Mouse (Mus musculus) regulatory T cell (primary cell): Measurements from ENCODE around the gene Ttll1.

Experiments
- in situ Hi-C: fragments of 300-600 bp; cut with MboI, MseI; formaldehyde crosslinking; loops from one replicate; pipeline ENCODE4 v1.15.1; 2025; ENCODE audit warnings: high pct_unique_total_duplicates

Ttll1 gene

DNA sequence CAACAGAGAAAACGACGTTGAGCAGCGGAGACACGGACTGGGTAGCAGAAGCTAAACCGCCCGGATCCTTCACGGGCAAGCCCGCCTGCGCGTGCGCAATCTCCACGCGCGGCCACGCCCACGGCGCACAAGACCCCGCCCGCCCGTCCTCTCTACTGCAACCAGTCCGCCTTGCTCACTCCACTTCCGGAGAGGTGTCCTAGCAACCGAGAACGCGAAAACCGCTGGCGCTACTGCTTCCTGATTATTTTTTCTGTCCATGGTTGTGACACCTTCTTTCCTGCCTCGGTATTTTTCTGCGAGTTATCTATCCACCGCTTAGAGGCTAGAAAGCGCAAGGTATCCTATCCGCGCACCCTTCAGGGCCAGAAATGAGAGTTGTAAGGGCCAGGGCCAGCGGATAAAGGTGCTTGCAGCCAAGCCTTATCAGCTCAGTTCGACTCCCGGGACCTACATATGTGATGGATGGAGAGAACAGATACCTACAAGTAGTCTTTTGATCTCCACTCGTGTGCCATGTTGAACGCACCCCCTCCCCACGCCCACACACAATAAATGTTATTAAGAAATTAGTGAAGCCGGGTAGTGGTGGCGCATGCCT lies at the start of gene Ttll1:
TSS of gene Ttll1 (minus strand) at position 89 of the 601 bp plus-strand sequence.
- in situ Hi-C loops: loop anchor here (25.0 kb wide), 1 partner anchor 1149 kb away; the partner anchor contains the start of gene Ndufa6

DNA sequence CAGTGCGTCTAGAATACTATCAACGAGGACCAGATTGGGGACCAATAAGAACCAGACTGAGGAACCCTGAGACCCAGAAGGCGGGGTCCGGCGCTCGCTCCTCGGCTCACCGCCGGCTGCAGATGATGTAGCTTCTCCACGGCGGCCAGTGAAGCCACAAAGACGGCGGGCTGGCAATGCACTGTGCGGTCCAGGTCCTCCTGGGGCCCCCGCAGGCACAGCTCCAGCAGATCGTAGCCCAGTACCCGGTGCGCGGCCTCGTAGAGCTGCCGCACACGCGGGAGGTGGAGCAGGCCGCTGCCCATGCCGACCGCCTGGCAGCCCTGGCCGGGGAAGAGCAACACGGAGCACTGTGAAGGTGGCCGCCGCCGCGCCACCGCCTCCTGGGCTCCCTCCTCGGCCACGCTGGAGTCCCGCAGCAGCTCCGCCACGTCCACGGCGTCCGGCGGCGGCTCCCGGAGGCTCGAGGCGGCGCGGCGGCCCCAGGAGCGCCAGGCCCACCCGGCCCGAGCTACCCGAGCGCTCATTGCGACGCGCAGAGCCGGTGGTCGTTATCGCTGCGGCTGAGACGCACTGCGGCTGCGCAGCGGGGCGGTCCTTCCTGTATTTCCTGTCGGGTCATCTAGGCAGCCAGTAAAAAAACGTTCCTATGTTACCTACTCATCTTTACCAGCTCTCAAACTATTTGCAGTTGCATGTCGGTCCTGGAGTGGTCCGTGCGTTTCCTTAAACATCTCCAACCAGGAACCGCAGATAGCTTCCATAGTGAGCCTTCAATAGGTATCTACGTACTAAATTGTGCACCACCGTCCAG lies 44.7 kb upstream of the Ttll1 start:
- in situ Hi-C loops: no loop called here

DNA sequence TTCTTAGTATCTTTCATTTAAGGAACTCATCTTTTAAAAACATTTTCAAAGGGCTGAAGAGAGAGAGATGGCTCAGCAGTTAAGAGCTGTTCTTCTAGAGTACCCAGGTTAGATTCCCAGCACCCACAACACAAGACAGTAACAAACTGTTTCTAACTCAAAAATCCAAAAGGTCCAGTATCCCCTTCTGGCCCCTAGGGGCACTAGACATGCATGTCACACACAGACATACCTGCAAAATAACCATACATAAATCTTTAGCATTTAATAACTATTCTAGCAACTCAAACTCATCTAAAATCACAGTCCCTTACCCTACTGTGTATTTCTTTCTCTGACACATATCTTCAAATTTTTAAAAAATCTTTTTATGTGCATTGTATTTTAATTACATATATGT lies 43.1 kb upstream of the Ttll1 start:
- in situ Hi-C loops: no loop called here

DNA sequence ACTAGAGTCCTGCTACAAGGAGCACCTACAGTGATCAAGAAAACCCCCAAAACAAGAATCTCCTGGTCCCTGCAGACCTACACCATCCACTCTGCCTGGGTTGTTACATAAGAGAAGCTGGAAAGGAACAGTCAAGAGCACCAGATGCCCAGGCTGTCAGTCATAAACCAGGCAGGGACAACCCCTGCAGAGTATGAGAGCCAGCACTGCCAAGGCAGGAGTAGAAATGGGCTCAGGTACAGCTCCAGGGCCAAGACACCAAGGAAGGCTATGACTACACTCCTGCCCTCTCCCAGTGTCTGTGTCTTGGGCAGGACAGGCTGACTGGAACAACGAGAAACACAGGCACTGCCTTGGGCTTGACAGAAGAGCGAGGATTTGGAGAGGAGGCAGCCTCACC lies 39.4 kb upstream of the Ttll1 start:
- in situ Hi-C loops: no loop called here

- in situ Hi-C loops: no loop called here
Measured at GRCm38 (mm10) chr15:83547144-83547543, 36.5 kb upstream of the Ttll1 start.

DNA sequence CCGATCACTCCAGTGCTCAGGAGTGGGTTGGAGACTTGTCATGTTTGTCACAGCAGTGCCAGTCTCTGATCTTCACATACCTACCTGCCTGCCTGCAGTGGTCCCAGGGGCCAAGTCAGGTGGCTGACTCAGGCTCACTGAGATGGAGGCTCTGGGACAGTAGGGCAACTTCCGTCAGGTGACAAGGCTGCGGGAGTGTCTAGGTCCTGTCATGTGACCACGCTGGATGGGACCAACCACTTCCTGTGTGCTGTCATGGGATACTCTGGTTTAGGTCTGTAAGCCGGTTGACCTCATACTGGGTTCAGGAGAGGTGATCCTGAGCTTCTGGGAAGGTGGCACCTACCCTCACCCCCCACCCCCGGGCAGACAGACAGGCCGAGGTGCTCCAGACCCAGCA lies 35.3 kb upstream of the Ttll1 start:
- in situ Hi-C loops: no loop called here

DNA sequence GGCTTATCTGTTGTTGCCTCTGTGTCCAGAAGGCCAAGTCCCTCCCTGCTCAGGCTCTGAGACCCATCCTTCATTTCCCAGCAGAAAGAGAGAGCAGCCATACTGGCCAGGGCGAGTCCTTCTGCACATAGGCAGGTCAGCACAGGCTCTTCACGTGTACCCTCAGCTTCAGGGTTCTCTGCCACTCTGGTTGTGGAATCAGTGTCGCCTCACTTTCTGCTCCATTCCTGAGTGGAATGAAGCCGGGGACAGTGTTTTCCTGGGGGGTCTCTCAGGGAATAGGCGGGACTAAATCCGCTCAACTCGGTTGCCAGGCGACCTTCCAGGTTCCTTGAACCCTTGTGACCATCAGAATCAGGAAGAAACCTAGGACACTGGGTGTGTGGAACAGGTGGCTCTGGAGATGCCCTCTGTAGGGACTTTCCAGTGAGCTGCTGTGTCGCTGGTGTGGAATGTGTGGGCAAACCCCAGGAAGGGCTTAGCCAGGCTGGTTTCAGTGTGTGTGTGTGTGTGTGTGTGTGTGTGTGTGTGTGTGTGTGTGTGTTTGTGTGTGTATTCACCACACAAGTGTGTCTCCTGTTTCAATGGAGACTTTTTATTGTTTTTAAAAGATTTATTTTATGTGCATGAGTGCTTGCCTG lies 31.1 kb upstream of the Ttll1 start:
- in situ Hi-C loops: no loop called here

DNA sequence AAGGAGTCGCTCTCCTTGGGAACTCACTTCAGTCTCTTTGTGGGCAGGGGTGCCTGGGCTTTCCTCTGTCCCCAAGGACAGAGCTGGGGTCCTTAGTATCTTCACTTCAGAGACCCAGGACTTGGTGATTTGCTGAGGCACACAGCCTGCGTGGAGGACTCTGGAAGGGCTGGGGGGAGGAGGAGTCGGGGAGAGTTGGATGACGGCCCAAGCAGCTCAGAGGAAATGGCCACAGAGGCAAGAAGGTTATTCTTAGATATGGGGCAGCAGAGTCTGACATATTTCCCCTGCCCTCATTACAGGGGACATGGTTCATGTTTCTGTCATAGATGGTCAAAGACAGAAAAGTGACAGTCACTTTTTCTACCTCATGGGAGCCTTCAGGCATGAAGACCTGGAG lies 29.2 kb upstream of the Ttll1 start:
- in situ Hi-C loops: no loop called here

DNA sequence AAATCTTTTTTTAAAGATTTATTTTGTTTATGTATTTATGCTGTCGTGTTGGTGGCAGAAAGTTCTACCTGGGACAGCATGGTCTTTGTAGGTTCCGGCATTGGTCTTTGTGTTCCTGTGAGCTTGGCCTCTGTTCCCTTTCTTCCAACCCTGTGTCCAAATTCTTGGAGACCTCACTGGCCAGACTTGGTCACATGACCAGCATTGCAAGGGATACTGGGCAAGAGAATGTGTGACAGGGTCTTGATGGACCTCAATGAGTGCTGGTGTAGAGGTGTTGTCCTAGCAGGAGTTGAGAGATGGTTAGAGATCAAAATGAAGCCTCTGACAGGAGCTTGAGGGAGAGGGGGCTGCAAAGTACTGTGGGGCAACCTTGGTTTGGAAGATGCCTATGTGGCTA lies 28.2 kb upstream of the Ttll1 start:
- in situ Hi-C loops: no loop called here

GRCm38 (mm10) chr15:83535890-83536231 lies 25.2 kb upstream of the Ttll1 start:
- in situ Hi-C loops: no loop called here

DNA sequence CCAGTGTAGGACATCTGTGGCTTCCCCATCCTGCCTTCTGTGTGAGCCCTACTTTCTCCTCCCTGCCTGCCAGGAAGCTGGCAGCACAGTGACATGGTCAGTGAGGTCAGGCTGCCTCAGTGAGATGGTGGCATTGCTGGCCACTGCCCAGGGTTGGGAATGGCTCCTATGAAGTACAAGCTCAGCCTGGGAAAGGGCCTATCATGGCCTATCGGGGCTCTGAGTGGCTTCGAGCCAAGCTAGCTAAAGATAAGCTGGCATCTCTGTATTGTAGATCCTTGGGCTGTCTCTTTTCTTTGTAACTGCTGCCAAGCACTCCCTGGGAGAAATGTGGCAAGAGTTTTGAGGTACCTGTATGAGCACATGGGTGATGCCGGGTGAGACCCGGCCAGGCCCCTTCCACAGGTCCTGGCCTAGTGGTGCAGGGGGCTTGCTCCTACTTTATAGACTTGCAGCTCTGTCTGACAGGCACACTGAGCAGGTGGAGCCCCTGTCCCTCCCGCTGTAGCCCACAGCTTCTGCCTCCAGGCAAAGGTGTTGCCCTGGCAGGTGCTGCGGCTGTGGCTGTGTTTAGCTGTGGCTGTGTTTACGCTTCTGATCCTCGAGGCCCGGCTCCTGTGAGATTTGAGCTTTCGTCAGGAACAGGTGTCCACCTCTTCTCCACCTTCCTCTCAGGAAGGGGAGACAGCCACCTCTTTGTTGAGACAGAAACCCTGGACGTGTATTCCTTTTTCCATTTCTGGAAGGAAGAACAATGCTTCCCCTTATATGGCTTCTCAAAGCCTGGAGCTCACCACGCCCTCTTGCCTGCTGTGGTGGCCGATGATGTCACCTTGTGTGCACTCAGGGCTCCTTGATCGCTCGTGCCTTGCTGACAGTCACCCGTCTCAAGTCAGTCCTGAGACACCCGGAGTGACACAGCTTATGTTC lies 24.5 kb upstream of the Ttll1 start:
- in situ Hi-C loops: no loop called here

GRCm38 (mm10) chr15:83532606-83533005 lies 21.9 kb upstream of the Ttll1 start:
- in situ Hi-C loops: no loop called here

DNA sequence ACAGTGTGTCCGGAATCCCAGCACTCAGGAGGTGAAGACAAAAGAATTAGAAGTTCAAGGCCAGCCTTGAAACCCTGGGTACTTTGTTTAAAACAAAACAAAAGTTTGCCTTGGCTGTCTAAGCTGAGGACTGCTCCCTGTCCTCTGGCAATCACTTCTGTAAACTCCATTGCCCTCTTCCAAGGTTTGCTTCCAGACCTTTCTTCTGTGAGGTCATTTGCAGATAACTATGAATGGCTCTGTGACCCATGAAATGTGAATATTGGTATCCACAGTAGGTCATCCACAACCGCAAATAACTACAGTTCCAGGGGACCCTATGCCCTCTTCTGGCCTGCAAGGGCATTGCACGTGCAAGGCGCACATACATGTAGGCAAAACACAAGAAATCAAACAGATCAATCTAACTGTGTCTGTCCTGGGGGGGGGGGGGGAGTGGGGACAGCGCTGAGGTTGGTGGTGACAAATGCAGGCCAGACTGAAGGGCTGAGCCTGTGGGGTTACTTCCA lies 21.3 kb upstream of the Ttll1 start:
- in situ Hi-C loops: no loop called here

DNA sequence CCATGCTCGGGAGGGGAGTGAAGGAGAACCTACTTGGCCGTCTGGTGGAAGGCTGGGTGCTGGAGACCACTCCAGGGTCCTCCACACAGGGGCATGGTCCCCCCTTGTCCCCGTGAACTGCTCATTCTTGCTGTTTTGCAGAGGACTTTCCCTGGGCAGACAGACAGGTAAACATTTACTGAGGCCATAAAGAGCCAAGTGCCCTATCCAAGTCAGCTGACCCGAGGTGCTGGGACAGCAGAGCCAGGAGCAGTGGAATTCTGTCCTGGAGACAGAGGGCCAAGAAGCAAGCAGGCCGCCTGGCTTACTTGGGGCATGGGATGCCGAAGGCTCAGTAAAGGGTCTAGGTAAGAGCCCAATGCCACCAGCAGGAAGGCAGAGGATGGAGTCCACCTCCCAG lies 20.0 kb upstream of the Ttll1 start:
- in situ Hi-C loops: no loop called here

GRCm38 (mm10) chr15:83530233-83530632 lies 19.5 kb upstream of the Ttll1 start:
- in situ Hi-C loops: no loop called here

- in situ Hi-C loops: no loop called here
Measured at GRCm38 (mm10) chr15:83529765-83530164, 19.1 kb upstream of the Ttll1 start.

DNA sequence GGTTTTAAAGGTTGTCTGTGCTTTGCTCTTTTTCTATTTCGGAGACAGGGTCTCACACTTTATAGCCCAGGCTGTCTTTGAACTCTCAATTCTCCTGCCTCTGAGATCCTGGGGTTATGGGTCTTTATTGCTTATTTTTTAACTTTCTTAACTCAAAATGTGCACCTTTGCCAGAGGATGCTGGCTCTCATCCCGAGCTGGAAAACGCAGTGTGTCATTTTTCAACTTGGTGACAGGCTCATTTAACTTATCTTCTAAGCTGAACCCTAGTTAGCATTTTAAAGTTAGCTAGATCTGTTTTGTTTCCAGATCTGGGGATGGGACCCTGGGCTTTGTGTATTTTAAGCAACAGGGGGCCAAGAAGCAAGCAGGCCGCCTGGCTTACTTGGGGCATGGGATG lies 18.2 kb upstream of the Ttll1 start:
- in situ Hi-C loops: no loop called here

- in situ Hi-C loops: no loop called here
Measured at GRCm38 (mm10) chr15:83527747-83528146, 17.1 kb upstream of the Ttll1 start.

DNA sequence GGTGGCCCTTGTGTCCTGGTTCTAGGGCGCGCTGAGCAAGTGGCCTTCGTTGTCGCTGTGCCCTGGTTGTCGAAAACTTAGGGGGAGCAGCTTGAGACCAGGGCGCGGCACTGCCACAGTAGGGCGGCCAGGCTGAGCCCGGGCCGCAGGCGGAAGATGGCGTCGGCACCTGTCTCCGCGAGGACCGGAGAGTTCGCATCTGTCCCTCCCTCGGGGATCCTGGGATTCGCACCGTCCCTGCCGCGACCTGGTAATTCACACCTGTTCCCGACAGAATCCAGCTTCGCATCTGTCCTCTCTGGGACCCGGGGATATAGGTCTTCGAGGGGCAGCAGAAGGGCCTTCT lies 16.4 kb upstream of the Ttll1 start:
- in situ Hi-C loops: no loop called here

- in situ Hi-C loops: no loop called here
Measured at GRCm38 (mm10) chr15:83526424-83527091, 15.9 kb upstream of the Ttll1 start, which contains the start of gene Bik. Gene Bik, plus strand, starts transcription at chr15:83526862.

DNA sequence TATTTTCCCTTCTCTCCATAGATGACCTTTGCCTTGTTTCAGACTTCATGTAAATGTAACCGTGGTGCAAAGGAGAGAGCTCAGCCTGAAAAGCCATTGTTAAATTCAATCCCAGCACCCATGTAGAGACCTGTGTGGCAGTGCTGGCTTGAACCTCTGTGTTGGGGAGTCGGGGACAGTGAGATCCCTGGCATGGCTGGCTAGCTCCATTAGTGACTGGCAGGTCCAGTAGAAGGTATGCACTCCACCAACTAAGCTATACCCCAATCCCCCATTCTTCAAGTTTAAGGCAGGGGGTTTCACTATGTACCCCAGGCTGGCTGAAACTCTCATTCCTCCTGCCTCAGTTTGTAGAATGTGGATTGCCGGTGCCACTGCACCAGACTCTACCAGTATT lies 13.6 kb upstream of the Ttll1 start:
- in situ Hi-C loops: loop anchor here (25.0 kb wide), 1 partner anchor 1162 kb away; the partner anchor contains the start of gene Ndufa6
